Mouse (Mus musculus) urinary bladder, adult 18-20 months (tissue): ENCODE data around the gene Ptprd.

ENCODE experiments used
- DNase-seq, 2 experiments: peaks; one replicate each; pipeline ENCODE4 v3.0.0; 2022; ENCODE audit warnings: low spot score in 2 of 2, mixed read lengths in 2 of 2

Gene Ptprd

DNA sequence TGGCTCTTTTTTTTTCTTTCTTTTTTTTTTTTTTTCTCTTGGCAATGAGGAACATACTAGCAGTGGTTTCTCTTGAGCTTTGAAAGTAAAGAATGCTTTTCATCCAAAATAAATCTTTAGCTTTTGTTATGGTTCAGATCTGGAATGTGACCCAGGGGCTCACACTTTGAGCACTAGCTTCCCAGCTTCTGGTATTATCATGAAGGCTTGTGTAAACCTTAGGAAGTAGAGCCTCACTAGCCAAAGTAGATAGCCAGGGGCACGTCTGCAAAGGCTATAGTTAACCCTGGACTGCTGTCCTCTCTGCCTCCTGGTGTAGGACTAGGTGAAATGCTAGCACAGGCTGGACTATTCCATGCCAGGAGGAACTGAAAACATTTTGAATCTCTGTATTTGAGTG is 1310.1 kb downstream of the Ptprd start:
- no peak for DNase-seq

DNA sequence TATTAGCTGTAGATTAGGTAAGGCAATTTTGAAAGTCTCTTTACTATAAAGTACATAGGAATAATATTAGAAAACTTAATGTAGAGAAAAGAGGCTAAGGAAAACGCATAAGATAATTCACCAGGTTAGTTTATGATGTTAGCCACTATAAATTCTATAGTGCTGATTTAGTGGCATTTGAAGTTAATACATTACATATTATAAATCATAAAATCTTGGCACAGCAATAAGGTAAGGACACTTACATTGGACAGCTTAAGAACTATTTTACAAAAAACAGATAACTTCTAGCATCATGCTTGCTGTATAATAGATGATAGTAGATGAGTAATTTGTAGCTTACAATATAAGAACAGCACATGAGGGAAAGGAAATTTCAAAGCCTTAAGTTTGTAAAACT is 1322.1 kb downstream of the Ptprd start:
- no peak for DNase-seq

DNA sequence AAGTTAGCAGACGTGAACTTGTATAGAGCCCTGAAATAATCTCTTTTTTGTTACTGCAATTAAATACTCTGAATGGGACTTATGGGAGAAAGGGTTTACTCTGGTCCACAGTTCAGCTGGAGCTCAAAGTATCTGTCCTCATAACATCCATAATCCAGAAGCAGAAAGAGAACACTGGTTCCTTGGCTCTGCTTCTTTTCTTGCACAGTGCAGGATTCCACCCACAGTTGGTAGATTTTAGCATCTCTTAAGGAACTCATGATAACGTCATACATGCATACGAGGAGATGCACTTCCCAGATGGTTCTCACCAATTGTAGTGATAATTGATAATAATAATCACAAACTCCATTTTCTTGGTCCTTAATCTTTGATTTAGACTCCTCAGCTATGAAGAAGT is 1330.2 kb downstream of the Ptprd start:
- no peak for DNase-seq

DNA sequence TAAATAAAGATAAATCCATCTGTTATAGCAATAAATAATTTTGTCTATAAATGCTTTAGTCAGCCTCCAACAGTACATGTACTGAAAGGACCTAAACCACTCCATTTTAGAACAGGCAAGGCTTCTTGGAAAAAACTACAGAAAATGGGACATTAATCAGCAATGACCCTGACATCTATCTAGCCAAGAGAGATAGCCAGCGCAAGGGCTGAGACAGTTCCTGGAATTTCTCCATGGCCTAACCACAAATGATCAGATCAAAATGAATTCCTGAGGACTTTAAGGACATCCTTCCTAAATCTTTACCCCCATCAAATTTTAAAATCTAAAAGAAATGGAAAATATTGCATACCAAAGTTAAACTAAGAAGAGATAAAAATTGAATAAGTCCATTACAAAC is 1340.8 kb downstream of the Ptprd start:
- no peak for DNase-seq

- no peak for DNase-seq
Observed at GRCm38 (mm10) chr4:76865585-76865984, 1346.2 kb downstream of the Ptprd start.

DNA sequence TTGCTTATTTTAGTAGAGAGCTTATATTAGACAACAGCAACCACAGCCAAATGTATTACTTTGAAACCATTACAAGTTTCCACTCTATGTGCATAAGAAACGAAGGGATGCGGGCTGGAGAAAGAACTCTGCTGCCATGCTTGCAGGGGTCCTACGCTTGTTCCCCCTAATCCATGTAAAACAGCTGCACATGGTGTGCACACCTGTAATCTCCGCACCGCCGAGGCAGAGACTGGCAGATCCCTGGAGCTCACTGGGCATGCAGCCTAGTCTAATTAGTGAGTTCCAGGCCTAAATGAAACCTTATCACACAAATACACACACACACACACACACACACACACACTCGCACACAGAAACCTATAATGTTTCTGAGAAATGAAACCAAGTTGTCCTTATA is 1365.5 kb downstream of the Ptprd start:
- no peak for DNase-seq

GRCm38 (mm10) chr4:76839016-76839415 is 1372.7 kb downstream of the Ptprd start:
- DNase-seq = no peak

- no peak for DNase-seq
Observed at GRCm38 (mm10) chr4:76812138-76812537, 1399.6 kb downstream of the Ptprd start.

DNA sequence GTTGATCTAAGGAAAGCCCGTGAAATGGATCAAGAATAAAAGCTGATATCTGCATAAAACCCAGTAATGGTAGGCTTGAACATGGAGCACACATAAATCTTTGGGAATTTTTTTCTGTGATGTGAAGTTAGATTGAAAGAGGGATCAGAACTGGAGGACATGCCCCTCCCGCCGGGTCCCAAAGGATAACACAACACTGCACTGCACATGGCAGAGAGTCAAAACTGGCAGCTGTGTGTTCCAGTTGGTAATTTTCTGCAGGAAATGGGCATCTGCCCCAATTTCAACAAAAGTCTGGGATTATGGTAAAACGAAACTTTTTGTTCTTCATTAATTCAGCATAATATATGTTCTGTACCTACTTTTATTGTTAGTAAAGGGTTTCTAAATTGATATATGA is 1409.1 kb downstream of the Ptprd start:
- no peak for DNase-seq

DNA sequence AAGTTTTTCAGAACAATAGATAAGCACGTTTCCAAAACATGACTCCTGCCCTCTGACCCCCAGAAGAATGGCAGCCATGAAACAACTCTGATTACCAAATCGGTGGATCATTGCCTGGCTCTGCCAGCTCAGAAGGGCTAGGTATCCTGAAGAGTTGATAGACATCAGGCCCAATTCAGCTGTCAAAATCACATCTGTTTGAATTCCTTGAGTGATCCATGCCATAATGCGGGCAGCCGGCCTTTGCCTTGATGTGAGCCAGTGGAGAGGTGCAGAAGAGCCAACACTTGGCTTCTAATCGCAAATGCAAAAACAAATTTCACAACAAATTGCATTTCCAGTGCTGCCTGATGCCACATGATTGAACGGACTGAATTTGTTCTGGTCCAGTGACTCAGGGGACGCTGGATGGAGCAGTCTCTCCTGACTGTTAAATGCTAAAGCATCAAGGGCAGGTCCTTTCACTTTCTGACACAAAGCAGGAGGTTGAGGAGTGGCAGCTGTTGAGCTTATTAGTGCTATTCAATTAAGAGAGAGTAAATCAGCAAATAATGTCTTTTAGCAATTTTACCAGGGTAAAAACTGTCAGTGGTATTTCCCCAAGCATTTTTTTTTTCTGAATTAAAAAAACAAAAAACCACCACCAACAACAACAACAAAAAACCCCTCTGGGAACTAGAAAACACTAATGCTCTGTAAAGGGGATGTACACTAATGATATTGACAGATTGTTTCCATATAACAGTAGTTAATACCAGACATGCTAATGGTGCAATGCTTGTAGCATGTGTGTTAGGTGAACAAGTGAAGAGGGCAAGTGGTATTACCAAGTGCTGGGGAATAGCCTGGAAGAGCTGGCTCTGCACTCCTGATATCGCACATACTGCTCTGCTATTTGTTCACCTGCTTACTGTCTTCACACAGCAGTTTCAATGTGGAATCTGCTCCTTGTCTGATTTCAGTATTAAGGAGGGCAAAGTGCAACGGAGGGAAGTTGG is 1413.5 kb downstream of the Ptprd start:
- DNase-seq = no peak

- no peak for DNase-seq
Observed at GRCm38 (mm10) chr4:76785389-76785788, 1426.4 kb downstream of the Ptprd start.

DNA sequence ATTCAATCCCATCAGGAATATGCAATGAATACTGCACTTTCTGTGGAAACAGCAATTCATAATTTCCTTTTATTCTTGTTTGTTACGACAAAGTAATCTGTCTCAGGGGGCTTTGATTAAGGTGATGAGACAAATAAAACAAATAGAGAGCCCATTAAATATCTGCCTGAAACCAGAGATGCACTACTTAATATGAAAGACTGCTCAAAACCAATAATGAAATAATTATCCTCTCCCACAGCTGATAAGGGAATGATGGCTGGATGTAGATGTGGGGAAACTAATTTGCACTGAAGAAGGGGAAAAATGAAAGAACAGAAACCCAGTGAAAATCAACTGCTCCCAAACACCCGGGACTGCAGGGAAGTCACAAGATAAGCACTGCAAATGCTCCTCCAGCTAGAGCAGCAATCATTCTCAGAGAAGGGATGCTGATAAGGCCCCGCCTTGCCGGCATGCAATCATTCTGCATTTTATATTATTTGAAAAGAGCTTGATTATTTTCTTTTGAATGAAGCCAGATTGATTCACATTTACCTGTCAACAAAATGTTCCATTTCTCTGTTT is 1432.1 kb downstream of the Ptprd start:
- DNase-seq = no peak

DNA sequence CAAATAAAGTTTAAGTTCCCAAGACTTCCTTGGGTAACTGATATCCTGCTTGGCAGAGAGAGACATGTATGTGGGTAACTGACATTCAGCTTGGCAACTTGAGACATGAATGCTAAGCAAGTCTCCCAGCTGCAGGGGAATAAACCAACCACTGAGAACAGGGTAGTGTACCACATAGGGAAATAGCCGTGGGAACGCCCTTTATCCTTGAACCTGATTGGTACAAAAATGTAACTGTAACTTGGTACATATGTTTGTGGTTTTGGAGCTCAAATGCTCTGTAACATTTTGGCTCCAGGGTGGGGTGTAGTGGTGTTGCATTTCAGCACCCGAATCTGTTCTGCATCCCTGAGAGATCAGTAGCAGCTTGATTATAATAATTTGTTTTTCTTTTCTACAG is 1444.8 kb downstream of the Ptprd start:
- no peak for DNase-seq

- no peak for DNase-seq
Observed at GRCm38 (mm10) chr4:76766429-76766828, 1445.3 kb downstream of the Ptprd start.

- no peak for DNase-seq
Observed at GRCm38 (mm10) chr4:76750709-76751108, 1461.1 kb downstream of the Ptprd start.

DNA sequence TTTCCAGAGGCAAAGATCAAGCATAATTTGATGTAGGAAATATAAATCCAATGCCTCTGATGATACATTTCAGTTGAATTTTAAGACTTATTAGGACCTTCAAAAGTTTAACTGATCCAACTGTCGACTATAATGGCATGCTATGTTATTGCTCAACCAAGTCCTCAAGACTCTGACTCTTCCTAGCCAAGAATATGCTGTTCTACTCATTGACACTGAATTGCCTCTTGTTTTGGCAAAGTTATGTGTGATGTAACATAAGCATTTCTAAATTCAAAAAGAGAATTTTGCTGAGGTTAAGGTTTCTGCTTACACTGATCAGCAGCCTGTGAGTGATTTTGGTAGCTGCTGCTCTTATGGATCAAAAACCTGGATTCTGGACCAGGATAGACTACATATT is 1475.9 kb downstream of the Ptprd start:
- DNase-seq = no peak

GRCm38 (mm10) chr4:76675726-76676125 is 1536.0 kb downstream of the Ptprd start:
- no peak for DNase-seq

DNA sequence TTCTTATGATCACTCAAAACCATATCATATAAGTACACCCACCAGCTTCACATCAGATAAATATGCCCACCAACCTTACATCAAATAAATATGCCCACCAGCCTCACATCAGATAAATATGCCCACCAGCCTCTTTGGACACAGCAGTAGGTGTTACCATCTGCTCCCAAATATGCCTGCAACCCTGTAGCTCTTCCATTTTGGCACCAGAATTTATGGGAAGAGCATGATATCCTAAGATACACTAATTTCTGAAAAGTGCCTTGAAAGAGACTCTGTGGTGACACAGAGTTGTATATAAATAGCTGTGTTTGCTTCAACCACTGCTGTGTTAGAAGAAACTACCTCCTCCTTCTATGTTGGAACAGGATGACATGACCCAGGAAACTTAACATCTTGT is 1538.5 kb downstream of the Ptprd start:
- DNase-seq = no peak

DNA sequence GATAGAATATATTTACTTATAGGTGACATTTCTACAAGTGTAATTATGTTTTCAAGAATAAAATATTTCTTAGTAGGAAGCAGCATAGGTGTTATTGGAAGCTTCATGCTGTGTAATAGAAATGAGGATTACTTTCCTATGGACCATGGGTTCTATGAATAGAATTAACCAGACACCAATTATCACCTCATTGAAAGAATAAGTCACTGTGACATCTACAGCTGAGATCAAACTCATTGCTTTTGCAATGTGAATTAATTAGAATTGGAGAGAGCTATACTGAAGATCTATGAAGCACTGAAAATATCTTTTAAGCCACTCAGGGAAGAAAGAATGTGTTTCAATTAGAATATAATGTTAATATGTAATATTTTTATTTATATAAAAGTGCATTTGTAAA is 1539.1 kb downstream of the Ptprd start:
- DNase-seq = no peak

GRCm38 (mm10) chr4:76661725-76662124 is 1550.0 kb downstream of the Ptprd start:
- DNase-seq = no peak

DNA sequence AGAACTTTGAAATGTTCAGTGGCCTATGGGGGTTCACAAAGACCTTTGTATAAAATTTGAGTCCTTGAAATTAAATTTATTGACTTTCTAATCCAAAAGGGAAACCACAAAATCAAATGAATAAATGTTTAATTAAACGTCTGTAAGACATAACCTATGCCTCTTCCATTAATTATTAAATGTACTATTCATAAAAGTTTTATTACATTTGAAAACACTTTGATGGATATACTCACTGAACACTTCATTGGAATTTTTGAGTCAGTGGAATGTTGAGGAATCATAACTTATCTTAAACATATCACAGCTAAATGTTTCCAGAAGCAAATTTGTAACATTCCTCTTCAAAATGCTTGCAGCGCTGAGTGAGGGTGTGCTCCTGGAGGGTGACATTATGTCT is 1551.6 kb downstream of the Ptprd start:
- no peak for DNase-seq

- DNase-seq = no peak
Observed at GRCm38 (mm10) chr4:76656734-76657133, 1555.0 kb downstream of the Ptprd start.

DNA sequence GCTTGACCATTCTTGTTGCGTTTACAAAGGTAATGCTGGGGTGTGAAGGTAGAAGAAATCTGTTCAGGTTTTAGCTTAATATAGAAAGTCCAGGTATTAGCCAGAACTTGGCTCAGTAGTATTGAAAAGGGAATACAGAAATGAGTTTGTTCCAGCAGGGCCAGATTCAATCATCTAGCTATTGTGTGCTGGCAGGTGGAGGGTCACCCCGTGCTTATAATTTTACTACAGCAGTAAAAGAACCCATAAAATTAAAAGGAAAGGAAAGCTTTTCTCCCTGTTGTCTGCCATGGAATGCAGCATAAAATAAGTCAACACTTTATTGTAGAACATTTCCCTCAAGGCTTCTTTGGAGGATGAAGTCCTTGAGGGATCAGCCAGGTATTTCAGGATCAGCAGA is 1558.8 kb downstream of the Ptprd start:
- DNase-seq = no peak
